Mouse (Mus musculus): ENCODE results near the gene Tpcn2. TPM values are rescaled to one million over a fixed set of nuclear protein-coding genes. Genes with fewer than 3 reads are reported as not detected.
A peak's percentile ranks its signal among the peaks of the same experiment; 100 is the strongest.

Gene Tpcn2
- polyA plus RNA-seq, 1 experiment from 2014 or later = 5.3 TPM

- Histone ChIP-seq H3K4me1 (replicated peaks; ENCODE audit: control insufficient read depth, insufficient read depth) (no peaks in the 10 kb centered on the region), H3K27me3 (ENCODE audit: control insufficient read depth, insufficient read depth, low read length) (no peaks in the 10 kb centered on the region), H3K4me3 (ENCODE audit: low read depth, low read length) (no peak overlapping the region), H3K36me3 (ENCODE audit: control insufficient read depth, insufficient read depth, low read length) (no peaks in the 10 kb centered on the region), H3K27ac (replicated peaks) (no peak overlapping the region), H3K4me2 (replicated peaks; ENCODE audit: low read depth) (no peak overlapping the region), H3K9me3 (ENCODE audit: control insufficient read depth, low read length) (no peaks in the 10 kb centered on the region), H3K9ac (ENCODE audit: low read length) (no peak overlapping the region)
- WGBS = 84% methylated on average over 2 of the region's 2 CpGs
- DNase-seq (ENCODE audit: low spot score) (no peak), ATAC-seq (ENCODE audit: low FRiP score, low TSS enrichment) (no peak)
- TF ChIP-seq CTCF (IDR thresholded peaks at IDR 0.05; ENCODE audit: low read depth) = no peak
- TF ChIP-seq EP300 (optimal IDR thresholded peaks at IDR 0.05) = no peak
Measured at GRCm38 (mm10) chr7:145248911-145249310, 34.9 kb downstream of the Tpcn2 start.

- H3K36me3 ChIP-seq (ENCODE audit: control insufficient read depth, insufficient read depth, low read length) = no peaks in the 10 kb centered on the region
- ATAC-seq (ENCODE audit: low FRiP score, low TSS enrichment) (peak; percentile 66), DNase-seq (ENCODE audit: low spot score) (peak; percentile 84)
- H3K4me1 ChIP-seq (replicated peaks; ENCODE audit: control insufficient read depth, insufficient read depth) = no peaks in the 10 kb centered on the region
- no peaks in the 10 kb centered on the region for H3K27me3 ChIP-seq (ENCODE audit: control insufficient read depth, insufficient read depth, low read length)
- H3K9me3 ChIP-seq (ENCODE audit: control insufficient read depth, low read length) = no peaks in the 10 kb centered on the region
- H3K9ac ChIP-seq (ENCODE audit: low read length) = no peak overlapping the region
- H3K27ac ChIP-seq (replicated peaks) = no peak overlapping the region
- peak; percentile 99 for TF ChIP-seq CTCF (IDR thresholded peaks at IDR 0.05; ENCODE audit: low read depth)
- TF ChIP-seq EP300 (optimal IDR thresholded peaks at IDR 0.05) = no peak
- WGBS = 13% methylated on average over 9 of the region's 9 CpGs
- no peak overlapping the region for H3K4me3 ChIP-seq (ENCODE audit: low read depth, low read length)
- no peak overlapping the region for H3K4me2 ChIP-seq (replicated peaks; ENCODE audit: low read depth)
Measured at GRCm38 (mm10) chr7:145242851-145243712, 40.7 kb downstream of the Tpcn2 start.

GRCm38 (mm10) chr7:145242028-145242427 lies 41.8 kb downstream of the Tpcn2 start:
- no peak overlapping the region for H3K4me2 ChIP-seq (replicated peaks; ENCODE audit: low read depth)
- no peaks in the 10 kb centered on the region for H3K9me3 ChIP-seq (ENCODE audit: control insufficient read depth, low read length)
- WGBS = 82% methylated on average over 9 of the region's 9 CpGs
- H3K4me3 ChIP-seq (ENCODE audit: low read depth, low read length) = no peak overlapping the region
- H3K27ac ChIP-seq (replicated peaks) = no peak overlapping the region
- no peak overlapping the region for H3K9ac ChIP-seq (ENCODE audit: low read length)
- H3K27me3 ChIP-seq (ENCODE audit: control insufficient read depth, insufficient read depth, low read length) = no peaks in the 10 kb centered on the region
- no peaks in the 10 kb centered on the region for H3K4me1 ChIP-seq (replicated peaks; ENCODE audit: control insufficient read depth, insufficient read depth)
- H3K36me3 ChIP-seq (ENCODE audit: control insufficient read depth, insufficient read depth, low read length) = no peaks in the 10 kb centered on the region
- ATAC-seq (ENCODE audit: low FRiP score, low TSS enrichment) (no peak), DNase-seq (ENCODE audit: low spot score) (no peak)
- TF ChIP-seq EP300 (optimal IDR thresholded peaks at IDR 0.05) (no peak), CTCF (IDR thresholded peaks at IDR 0.05; ENCODE audit: low read depth) (no peak)

GRCm38 (mm10) chr7:145240929-145241328 lies 42.9 kb downstream of the Tpcn2 start:
- no peak for DNase-seq (ENCODE audit: low spot score)
- H3K4me2 ChIP-seq (replicated peaks; ENCODE audit: low read depth) = no peak overlapping the region
- H3K4me3 ChIP-seq (ENCODE audit: low read depth, low read length) = no peak overlapping the region
- no peak overlapping the region for H3K9ac ChIP-seq (ENCODE audit: low read length)
- 86% methylated on average over 4 of the region's 4 CpGs for WGBS
- no peak overlapping the region for H3K27ac ChIP-seq (replicated peaks)
- H3K9me3 ChIP-seq (ENCODE audit: control insufficient read depth, low read length) = no peaks in the 10 kb centered on the region
- no peak for ATAC-seq (ENCODE audit: low FRiP score, low TSS enrichment)
- TF ChIP-seq CTCF (IDR thresholded peaks at IDR 0.05; ENCODE audit: low read depth) (no peak), EP300 (optimal IDR thresholded peaks at IDR 0.05) (no peak)
- no peaks in the 10 kb centered on the region for H3K4me1 ChIP-seq (replicated peaks; ENCODE audit: control insufficient read depth, insufficient read depth)
- no peaks in the 10 kb centered on the region for H3K36me3 ChIP-seq (ENCODE audit: control insufficient read depth, insufficient read depth, low read length)
- H3K27me3 ChIP-seq (ENCODE audit: control insufficient read depth, insufficient read depth, low read length) = no peaks in the 10 kb centered on the region

- DNase-seq (ENCODE audit: low spot score) (no peak), ATAC-seq (ENCODE audit: low FRiP score, low TSS enrichment) (no peak)
- H3K4me2 ChIP-seq (replicated peaks; ENCODE audit: low read depth) = no peak overlapping the region
Measured at GRCm38 (mm10) chr7:145239736-145240505, 43.9 kb downstream of the Tpcn2 start.

More at GRCm38 (mm10) chr7:145239736-145240505, 43.9 kb downstream of the Tpcn2 start:
- no peaks in the 10 kb centered on the region for H3K9me3 ChIP-seq (ENCODE audit: control insufficient read depth, low read length)
- no peak overlapping the region for H3K9ac ChIP-seq (ENCODE audit: low read length)
- H3K4me3 ChIP-seq (ENCODE audit: low read depth, low read length) = no peak overlapping the region
- 73% methylated on average over 8 of the region's 8 CpGs for WGBS
- H3K36me3 ChIP-seq (ENCODE audit: control insufficient read depth, insufficient read depth, low read length) = no peaks in the 10 kb centered on the region
- H3K4me1 ChIP-seq (replicated peaks; ENCODE audit: control insufficient read depth, insufficient read depth) = no peaks in the 10 kb centered on the region
- no peaks in the 10 kb centered on the region for H3K27me3 ChIP-seq (ENCODE audit: control insufficient read depth, insufficient read depth, low read length)
- TF ChIP-seq EP300 (optimal IDR thresholded peaks at IDR 0.05) (no peak), CTCF (IDR thresholded peaks at IDR 0.05; ENCODE audit: low read depth) (no peak)
- no peak overlapping the region for H3K27ac ChIP-seq (replicated peaks)

Data from stomach, postnatal 0 days (tissue).